Mouse (Mus musculus) megakaryocyte, embryonic 14.5 days (primary cell): ENCODE measurements at regions not wholly inside any gene's neighbourhood (a gene's known extent, or its start where the extent isn't known, plus 50 kb on each side); places are given as distances from the start of the nearest gene placed in this dataset.

Experiments
- FLI1 ChIP-seq: IDR thresholded peaks from 2 replicates; pipeline ENCODE4 v1.6.1; 2012; ENCODE audit warnings: low read length, inconsistent platforms, mixed read lengths
- GATA1 ChIP-seq: IDR thresholded peaks from 3 replicates; pipeline ENCODE4 v1.6.1; 2012; ENCODE audit warnings: mixed read lengths, low read length, inconsistent platforms, borderline replicate concordance

- no peak for TF ChIP-seq GATA1
- TF ChIP-seq FLI1: no peak
These were observed 588.6 kb upstream of the Mef2c start for GRCm38 (mm10) chr13:82915194-82915593.
